Mouse (Mus musculus): ENCODE results near the gene Plekho2.

Plekho2 gene

DNA sequence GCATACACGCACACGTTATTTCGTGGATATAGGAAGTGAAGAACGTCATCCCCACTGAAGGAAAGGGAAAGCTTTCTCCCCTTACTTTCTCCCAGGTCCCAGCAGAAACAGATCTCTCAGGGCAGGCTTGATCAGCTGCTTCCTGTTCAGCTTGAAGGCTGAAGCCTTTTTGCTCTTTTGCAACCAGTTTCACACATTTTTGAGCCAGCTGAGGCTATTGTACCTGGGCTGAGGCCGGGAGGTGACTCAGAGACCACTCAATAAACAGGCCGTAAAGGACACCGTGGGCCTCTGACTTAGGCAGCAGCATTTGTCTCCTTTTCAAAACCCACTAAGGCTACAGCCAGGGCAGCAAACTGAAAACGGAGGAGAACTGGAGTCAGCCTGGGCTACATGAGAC, 46.9 kb downstream of the Plekho2 start:
- no peak for DNase-seq (ENCODE audit: low read depth in 1 of 2, low spot score in 2 of 2)

DNA sequence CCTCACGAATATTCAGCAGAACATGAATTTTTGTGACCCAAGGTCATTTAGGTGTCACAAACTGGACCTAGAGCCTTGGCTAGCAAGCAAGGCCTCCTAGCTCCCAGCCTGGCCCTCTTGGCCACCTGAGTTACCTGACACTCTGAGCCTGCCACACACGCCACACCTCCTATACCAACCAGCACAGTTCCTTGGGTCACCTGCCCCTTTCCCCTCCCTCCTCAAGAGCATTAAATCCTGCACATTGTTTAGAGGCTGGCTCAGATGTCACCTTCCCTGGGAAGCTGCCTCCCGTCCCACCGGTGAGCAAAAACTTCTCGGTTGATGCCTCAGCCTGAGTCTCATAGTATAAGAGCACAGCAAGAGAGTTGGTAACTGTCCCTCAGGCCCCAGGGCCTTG, 48.6 kb downstream of the Plekho2 start:
- DNase-seq (ENCODE audit: low read depth in 1 of 2, low spot score in 2 of 2): no peak

DNA sequence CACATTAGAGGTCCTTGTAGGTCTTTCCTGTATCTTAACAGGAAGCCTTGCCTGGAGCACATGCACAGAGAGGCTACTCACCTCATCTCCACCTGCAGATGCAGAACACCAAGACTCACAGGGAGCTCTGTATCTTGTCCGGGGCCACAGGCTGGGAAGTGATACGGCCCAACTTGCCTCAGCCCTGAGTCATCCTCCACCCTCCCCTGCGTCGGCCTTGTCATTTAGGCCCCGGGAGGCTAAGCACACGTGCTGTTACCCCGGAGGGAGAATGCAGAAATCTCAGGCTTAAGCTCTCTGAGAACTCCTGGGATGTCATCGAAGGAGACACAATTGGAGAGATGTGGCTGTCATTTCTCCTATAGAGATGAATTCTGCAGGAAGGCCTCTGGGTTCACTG, 50.2 kb downstream of the Plekho2 start:
- DNase-seq (ENCODE audit: low read depth in 1 of 2, low spot score in 2 of 2): no peak

DNA sequence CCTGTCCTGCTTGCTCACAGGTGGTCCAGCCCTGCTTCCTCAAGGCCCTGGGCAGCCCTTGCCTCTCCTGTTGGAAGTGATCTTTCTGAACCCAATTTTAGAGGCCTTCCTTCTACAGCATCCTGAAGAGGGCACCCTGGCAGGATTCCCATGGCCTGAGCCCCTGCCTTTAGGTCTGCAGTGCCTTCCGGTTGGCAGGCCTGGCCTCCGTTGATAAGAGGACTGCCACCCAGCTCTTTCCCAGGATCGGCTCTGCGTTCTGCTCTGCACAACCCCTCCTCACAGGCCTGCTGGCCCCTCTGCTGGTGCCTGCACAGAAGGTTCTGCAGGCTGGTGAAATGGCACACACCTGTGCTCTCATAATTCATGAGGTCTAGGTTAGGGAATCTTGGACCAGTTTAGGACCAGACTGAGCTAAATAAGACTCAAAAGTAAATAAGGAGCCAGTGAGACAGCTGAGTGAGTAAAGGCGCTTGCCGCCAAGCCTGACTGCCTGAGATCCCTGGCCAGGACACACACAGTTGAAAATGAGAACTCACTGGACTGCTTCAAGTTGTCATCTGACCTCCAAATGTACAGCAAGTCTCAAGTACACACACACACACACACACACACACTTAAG, 51.3 kb downstream of the Plekho2 start:
- DNase-seq (ENCODE audit: low read depth in 1 of 2, low spot score in 2 of 2): no peak

DNA sequence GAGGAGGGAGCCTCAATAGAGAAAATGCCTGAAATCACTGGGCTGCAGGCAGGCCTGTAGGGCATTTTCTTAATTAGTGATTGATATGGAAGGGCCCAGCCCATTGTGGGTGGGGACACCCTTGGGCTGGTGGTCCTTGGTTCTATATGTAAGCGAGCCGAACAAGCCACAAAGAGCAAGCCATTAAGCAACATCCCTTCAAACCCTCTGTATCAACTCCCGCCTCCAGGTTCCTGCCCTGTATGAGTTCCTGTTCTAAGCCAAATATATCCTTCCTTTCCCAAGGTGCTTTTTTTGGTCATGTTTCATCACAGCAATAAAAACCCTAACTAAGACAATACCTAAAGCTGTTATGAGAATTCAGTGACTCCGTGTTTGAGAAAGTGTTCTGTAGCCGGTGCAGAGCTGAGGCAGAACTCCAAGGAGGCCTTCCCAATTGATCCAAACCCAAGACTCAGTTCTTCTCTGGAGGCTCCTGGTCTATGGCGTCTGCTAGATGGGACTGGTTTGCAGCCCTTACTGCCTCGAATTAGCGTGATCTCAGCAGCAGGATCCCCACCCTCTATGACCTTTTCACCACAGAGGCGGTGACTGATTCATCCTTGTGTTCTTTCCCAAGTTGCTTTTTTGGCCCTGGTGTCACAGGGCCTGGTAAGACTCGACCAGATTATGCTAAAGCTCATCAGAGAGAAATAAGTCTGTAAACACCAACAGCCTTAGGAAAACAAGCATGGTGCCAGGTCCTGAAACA, 54.2 kb downstream of the Plekho2 start:
- peak in 1 of 2 experiments; percentile 56 for DNase-seq (ENCODE audit: low read depth in 1 of 2, low spot score in 2 of 2)

DNA sequence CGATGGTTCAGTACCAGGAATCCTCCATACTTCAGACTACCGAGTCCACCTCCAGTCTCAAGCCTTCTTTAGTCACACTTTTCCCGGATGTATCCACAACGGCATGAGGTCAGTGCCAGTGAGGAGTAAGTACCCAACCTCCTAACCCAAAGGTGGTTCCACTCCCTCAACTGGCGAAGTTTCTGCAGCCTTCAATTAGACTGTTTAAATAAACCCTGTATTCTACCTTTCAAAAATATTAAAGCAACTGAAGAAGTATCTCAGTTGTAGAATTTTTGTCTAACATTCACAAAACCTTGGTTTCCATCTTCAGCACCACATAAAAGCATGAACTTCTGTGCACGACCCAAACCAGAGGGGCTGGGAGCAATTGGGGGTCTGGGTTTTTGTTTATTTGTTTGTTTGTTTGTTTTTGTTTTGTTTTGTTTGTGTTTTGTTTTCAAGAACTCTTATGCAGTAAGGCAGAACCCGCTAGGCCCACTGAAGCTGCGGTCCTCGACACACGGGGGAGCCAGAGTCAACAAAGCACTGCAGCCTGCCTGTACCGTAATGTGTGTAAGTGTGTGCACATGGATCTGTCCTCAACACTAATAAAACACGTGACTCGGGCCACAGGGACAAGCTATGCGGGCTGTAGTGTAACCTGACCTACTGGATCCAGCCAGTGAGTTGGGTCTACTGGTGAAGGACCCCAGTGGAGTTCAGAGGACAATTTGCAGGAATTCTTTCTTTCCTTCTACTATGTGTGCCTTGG, 56.1 kb downstream of the Plekho2 start:
- DNase-seq (ENCODE audit: low read depth in 1 of 2, low spot score in 2 of 2): peak in 1 of 2 experiments; percentile 75

DNA sequence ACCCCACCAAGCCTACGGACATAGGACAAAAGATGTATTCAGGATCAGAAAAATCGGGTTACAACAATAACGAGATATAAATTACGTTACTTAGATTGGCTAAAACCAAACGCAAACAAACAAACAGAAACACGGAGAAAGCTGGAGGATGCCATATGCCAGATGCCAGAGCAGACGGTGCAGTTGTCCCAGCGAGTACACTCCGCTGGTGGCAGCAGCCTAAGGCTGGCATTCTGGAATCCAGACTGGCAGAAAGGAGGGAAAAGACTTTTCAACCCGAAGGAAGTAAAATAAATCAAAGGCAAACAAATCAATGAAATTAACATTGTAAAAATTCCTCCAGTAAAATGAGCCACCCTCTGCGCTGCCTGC, 59.3 kb downstream of the Plekho2 start:
- no peak for DNase-seq (ENCODE audit: low read depth in 1 of 2, low spot score in 2 of 2)

DNA sequence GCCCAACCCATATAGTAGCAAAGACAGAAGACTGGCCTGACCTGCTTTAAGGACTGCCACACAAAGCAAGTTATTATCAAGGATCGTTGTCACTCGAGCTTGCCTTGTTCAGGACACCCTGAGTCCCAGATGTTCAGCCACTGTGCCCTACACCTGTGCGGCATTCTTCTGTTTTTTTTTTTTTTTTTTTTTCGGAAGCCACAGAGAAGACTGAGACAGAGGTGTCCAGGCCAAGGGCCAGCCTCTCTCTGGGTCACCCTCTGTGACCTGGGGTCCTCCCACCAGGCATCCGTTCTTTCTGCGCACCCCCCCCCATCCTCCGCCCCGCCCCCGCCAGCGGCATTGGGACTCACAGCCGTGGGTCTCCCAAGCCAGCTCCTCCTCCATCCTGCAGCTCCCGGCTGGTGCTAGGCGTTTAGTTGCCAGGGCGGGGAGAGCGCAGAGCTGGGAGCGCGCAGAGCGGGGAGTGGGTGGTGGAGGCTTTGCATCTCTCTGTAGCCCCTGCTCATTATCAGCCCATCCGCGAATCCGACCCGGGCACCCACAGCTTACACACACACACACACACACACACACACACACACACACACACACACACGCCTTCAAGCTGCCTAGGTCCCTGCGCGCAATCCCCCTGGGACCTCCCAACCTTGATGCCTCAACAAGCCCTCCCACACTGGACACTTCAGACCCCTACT, 59.9 kb downstream of the Plekho2 start, which contains the start of gene Ankdd1a:
Ankdd1a (minus strand) TSS at position 387 of the 698 bp plus-strand sequence.
- no peak for DNase-seq (ENCODE audit: low read depth in 1 of 2, low spot score in 2 of 2)

DNA sequence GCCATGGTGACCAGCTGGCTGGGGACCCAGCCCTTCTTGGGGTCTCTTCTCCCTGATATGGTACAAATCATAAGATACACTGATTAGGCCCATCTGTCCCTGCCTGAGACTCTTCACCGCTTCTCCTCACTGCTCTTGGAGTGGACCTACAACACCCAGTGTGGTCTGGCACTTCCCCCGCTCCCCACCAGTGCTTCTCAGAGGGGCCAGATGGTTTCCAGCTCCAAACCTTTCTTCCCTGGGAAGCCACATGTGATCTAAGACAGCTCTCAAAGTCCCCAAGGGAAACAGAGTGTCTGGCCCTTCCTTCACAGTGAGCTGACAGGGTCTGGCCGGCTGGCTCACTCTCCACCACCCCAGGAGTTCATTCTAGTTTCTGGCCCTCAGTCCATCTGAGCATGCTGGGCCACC, 65.0 kb downstream of the Plekho2 start:
- no peak for DNase-seq (ENCODE audit: low read depth in 1 of 2, low spot score in 2 of 2)

DNA sequence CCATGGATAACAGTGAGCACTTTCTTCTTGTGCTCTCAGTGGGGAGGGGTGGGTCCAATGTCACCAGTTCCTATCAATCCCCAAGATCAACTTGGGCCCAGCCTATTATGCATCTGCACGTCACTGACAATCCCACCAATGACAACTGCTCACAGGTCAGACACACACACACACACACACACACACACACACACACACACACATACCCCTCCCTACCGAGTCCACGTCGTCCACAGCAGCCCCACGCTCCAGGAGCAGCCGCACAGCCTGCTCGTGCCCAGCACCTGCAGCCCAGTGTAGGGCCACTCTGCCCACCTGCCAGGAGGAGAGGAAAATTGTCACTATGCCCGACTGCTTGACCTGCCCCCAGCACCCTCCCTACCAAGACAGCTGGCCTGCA, 65.4 kb downstream of the Plekho2 start:
- no peak for DNase-seq (ENCODE audit: low read depth in 1 of 2, low spot score in 2 of 2)

DNA sequence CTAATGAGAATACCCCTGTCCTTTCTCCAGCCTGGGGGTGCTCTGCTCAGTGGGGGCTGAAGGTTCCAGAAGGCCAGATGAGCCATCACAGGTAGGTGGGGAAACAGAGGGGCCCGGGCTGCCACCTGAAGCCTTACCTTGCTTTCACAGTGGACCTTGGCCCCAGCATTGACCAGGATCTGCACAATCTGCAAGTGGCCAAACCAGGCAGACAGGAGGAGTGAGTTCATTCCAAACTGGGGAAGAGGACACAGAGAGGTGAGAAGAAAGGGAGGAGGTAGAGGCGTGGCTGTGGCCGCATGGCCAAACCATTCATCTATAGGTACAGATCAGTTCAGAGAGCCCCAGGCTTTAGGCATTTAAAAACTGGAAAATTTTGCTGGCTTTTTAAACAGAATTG, 67.3 kb downstream of the Plekho2 start:
- DNase-seq (ENCODE audit: low read depth in 1 of 2, low spot score in 2 of 2): no peak

DNA sequence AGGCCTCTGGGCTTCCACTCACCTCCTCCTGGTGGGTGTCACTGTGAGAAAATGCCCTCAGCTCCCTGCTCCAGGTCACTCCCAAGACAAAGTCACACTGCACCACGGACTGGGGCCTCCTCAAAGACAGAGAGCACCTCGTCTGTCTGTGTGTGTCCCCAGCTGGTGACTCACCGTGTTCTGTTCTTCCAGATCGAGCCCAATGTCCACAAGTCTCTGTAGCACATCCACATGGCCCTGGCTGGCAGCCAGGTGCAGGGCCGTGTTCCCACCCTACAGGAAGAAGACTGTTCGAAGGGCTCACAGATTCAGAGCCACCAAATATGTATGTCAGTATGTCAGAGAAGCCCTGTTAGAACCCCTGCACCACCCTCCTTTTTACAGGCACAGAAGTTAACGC, 71.4 kb downstream of the Plekho2 start:
- no peak for DNase-seq (ENCODE audit: low read depth in 1 of 2, low spot score in 2 of 2)

DNA sequence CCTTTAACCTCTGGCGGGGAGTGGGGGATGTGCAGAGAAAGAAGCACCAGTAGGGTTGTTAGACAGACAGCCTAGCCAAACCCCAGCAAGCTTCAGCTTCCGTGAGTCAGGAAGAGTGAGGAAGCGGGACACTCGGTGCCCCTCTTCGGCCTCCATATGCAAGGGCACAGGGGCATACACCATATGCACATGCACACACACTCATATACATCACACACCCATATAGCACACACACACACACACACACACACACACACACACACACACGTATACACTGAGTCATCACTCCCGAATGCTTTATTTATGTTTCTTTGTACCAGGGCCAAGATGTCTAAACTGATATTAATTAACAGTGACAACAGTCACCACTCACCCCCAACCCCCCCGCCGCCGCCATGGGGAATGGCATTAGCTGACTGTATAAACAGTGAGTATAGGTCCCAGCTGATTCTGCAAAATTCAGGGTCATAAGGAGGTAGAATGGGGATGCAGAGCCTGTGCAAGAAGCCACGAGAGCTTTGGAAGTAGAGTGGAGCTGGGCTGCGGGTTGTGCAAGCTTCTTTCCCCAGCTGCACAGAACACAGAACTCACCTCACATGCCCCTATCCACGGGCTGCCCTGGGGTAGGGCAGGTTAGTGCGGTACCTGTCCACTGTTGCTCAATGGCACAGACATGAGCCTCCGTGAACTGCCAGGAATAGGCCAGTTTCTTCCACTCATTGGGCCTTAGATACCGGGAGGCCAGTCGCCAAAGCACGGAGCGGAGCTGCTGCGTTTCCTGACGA, 76.9 kb downstream of the Plekho2 start:
- no peak for DNase-seq (ENCODE audit: low read depth in 1 of 2, low spot score in 2 of 2)
